Mouse (Mus musculus) MN1 (cell line): ENCODE measurements around the gene Cdk5rap2.

Experiments used
- DNase-seq: peaks from one replicate; pipeline ENCODE4 v3.0.0-alpha.2; 2016; ENCODE audit warnings: low spot score

The Cdk5rap2 gene

DNA sequence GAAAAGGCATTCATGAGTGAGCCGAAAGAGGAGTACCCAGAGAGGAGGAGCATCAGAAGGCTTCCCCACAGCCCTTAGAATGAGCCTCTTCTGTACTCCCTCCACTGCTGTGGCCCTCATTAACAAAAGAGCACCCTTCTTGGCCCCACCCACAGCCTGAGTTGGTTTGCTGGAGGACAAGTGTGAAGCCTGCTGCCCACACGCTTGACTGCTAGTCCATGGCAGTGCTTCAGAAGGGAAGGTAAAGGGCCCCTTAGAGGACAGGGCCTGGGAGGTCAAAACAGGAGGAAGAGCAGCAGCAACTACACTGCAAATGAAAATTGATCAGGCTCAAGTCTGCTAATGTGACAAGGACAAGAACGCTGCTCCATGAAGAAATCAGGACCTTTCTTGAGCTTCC lies 56.6 kb downstream of the Cdk5rap2 start:
- DNase-seq, result no peak

DNA sequence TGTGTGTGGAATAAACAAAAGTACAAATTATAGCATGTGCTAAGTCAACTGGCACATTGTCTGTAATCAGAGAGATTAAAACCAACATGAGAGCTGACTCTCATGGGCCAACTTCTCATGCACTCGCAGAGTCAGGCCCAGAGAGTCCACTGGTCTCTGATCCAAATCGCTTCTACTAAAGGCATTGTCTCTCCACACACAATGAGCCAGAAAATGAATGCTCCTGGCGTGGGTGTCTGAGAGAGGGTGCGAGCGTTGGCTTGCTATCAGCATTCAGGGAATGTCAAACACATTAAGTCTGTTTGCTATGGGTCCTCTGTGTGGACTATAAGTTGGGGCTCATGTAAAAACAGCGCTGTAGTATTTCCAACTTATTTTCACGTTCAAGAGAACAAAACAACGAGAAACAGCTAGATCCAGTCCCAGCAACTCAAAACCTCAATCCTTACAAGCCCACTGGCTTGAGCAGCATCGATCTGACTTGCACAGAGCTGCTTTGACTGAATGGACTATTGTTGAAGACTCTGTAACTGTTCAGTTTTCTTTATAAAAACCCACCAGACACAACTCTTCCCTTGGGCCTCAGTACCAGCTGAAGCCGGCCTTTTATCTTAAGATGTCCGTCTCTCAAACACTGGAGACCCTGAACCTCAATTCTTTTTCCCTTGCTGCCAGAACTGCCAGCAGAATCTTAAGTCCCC lies 74.6 kb downstream of the Cdk5rap2 start:
- DNase-seq, result no peak

- no peak for DNase-seq
Measured at GRCm38 (mm10) chr4:70334995-70335394, 75.2 kb downstream of the Cdk5rap2 start.

- DNase-seq, result no peak
Measured at GRCm38 (mm10) chr4:70332981-70333380, 77.3 kb downstream of the Cdk5rap2 start.

- DNase-seq, result no peak
Measured at GRCm38 (mm10) chr4:70332576-70332975, 77.7 kb downstream of the Cdk5rap2 start.

DNA sequence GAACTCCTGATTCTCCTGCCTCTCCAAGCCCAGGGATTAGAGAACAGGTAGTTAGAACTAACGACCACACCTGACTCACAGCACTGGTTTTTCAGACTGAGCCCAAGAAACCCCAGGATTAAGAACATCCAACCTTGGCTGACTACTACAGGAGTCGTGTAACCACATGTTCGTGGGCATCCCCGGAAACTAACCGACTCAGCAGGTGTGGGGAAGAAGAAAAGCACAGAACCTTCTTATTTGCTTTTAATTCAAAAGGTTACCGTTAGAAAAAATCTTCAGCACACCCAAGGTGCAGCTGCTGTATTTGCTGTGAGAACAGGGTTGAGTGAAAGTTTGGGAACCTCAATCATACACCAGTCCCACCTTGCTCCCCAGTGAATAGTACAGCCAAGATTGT lies 79.1 kb downstream of the Cdk5rap2 start:
- DNase-seq, result no peak

DNA sequence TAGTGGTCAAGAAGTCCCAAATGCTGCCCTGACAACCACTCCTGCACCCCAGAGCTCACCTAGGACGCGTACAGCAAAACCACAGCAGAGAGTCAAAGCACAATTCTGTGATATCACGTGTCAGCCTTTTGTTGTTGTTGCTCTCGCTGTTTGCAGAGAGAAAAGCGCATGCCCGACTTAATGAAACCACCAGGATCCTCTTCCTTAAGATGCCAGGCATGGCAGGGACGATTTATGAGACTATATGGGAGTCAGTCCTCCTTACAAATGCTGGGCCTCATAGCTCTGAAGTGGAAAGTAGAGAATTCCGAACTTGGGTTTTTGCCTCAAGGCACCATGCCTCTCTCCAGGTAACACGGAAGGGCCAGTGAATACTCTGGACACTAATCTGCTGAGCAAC lies 82.2 kb downstream of the Cdk5rap2 start:
- no peak for DNase-seq

GRCm38 (mm10) chr4:70327436-70327835 lies 82.8 kb downstream of the Cdk5rap2 start:
- no peak for DNase-seq

DNA sequence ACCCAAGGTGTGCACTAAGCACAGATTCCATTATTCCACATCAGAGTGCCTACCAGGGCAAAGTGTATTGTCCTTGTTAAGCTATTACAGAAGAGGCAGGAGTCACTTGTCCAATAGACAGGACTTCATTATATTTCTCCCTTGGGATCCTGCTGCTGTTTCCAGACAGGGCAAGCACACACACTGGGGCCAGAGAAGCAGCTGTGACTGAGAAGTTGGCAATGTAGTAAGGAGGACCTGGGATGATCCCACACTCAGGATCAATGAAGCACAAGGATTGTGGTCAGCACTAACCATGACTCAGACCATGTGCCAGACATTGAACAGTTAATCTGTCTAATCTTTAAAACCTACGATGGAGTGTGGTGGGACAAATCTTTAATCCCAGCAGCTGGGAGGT lies 88.7 kb downstream of the Cdk5rap2 start:
- no peak for DNase-seq

- DNase-seq, result peak; percentile 60
Measured at GRCm38 (mm10) chr4:70312170-70312569, 98.1 kb downstream of the Cdk5rap2 start.

- peak; percentile 83 for DNase-seq
Measured at GRCm38 (mm10) chr4:70311530-70311929, 98.7 kb downstream of the Cdk5rap2 start.

GRCm38 (mm10) chr4:70307230-70307629 lies 103.0 kb downstream of the Cdk5rap2 start:
- peak; percentile 78 for DNase-seq

DNA sequence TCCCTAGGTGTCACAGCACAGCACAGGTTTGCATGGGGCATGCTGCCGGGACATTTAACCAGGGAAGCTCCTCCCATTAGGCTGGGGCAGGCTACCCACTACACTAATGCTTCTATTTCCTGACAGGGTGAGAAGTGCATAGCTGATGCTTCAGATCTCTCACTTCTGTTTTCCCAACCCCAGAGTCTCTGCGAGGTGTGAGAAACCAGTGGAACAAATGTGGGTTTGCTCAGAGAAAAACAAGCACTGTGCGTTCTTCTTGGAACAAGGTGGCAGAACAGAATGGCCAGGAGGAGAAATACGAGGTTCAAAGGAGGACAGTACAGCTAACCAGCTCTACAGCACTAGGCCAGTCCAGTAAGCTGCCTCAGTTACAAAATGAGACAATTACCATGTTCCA lies 106.4 kb downstream of the Cdk5rap2 start:
- no peak for DNase-seq

- DNase-seq, result no peak
Measured at GRCm38 (mm10) chr4:70301187-70301586, 109.1 kb downstream of the Cdk5rap2 start.

DNA sequence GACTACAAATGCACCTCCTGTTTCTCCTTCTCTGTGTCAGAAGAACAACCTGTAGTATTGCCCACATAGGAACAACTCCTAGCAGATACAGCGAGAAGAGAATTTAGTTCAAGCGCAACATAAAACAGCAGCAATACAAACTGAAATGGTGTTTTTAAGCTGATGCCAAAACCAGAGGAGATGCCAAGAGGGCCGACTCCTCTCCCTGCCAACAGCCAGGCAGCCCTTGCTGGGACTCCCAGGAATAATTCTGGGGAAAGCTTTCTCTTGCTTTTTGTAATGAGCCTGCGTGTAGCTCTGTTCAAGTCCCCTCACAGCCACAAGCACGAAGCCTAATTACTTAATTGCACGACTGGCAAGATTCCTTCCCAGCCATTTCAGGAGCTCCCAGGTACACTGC lies 120.9 kb downstream of the Cdk5rap2 start:
- DNase-seq, result no peak

GRCm38 (mm10) chr4:70283163-70283562 lies 127.1 kb downstream of the Cdk5rap2 start:
- no peak for DNase-seq

DNA sequence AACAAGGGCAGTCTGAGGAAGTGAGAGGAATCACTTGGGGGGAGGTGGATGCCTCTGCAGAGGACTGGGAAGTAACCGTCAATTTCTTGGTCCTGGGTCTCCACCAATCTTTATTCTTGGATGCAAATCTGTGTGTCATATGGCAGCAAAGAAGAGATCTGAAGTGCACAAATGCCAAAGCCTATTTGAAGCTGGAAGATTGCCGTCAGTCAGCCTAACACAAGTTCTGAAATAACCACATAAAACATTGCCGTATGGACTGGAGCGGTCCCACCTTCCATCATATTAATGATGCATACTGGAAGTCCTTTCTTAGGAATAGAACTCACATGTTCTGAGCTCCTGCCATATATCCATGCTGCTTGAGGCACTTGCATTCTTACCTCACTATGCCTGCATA lies 131.4 kb downstream of the Cdk5rap2 start:
- DNase-seq, result no peak

- no peak for DNase-seq
Measured at GRCm38 (mm10) chr4:70278057-70278456, 132.2 kb downstream of the Cdk5rap2 start.

GRCm38 (mm10) chr4:70272943-70273342 lies 137.3 kb downstream of the Cdk5rap2 start:
- no peak for DNase-seq

- DNase-seq, result no peak
Measured at GRCm38 (mm10) chr4:70272527-70272926, 137.7 kb downstream of the Cdk5rap2 start.

DNA sequence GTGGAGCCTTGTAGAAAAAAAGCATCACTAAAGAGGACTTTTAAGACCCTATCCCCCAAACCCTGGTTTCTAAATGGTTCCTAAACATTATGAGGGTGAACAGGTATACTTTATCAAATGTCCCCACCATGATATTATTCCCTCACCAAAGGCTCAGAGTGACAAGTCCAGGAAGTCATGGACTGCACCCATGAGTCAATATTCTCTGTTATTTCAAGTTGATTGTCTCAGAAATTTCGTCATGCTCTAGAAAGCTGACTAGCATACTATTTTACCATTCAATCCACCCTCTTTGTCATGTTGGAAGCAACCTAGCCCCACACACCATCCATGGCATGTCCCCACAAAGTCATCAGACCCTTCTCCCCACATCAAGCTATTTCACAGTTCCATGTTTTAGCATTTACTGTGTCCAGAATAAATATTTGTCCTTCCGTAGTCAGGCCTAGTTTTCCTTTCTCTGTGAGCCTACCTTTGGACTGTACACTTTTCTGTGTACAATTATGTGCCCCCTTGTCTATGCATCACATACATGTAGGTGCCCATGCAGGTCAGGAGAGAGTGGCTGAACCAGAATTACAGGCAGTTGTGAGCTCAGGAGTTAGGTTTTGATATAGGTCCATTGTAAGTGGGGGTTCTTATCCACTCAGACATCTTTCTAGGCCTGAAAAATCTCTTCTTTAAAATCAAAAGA lies 142.9 kb downstream of the Cdk5rap2 start:
- no peak for DNase-seq

- DNase-seq, result peak; percentile 63
Measured at GRCm38 (mm10) chr4:70265248-70265647, 145.0 kb downstream of the Cdk5rap2 start.

DNA sequence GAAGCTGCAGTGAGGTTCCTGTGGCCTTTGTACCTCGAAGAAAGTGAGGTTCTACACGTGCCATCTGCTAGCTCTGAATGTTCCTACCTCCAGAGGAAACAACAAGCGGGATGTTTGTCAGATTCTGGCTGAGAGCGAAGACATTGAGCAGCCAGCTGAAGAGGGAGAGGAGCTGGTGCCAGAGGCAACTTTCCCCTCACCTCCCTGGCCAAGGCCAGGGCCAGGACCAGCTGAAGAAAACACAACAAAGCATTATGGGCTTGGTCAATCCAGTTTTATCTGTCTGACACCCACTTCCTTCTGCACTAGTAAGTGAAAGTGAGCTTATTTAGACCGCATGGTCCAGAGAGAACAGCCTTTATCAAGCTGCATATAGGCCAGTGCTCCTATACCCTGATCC lies 147.4 kb downstream of the Cdk5rap2 start:
- DNase-seq, result no peak

GRCm38 (mm10) chr4:70261315-70261714 lies 148.9 kb downstream of the Cdk5rap2 start:
- DNase-seq, result no peak
